Mouse (Mus musculus) cerebellum, postnatal 10 days (tissue): ENCODE measurements around the gene Gkap1.
A peak's percentile ranks its signal among the peaks of the same experiment; 100 is the strongest.

Experiments
- DNase-seq, 2 experiments: peaks; one replicate each; pipeline ENCODE4 v3.0.0; 2021; ENCODE audit warnings: mixed read lengths in 2 of 2

Gkap1 gene

DNA sequence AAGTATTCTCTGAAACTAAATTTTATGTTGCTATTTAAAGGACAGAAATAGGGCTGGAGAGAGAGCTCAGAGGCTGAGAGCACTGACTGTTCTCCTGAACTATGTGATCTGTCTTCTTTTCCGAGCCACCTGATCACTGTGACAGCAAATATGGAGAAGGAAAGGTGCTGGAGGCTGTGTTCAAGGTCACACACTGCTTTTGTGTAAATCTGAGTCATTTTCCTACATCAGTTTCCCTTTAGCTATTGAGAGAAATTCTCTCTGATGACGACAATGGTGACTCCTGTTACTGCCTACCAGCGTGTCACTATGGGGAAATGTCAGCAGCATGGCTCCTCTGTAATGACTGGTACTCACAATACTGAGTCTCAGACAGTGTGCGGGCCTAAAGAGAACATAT, 13.8 kb downstream of the Gkap1 start:
- DNase-seq, result no peak

DNA sequence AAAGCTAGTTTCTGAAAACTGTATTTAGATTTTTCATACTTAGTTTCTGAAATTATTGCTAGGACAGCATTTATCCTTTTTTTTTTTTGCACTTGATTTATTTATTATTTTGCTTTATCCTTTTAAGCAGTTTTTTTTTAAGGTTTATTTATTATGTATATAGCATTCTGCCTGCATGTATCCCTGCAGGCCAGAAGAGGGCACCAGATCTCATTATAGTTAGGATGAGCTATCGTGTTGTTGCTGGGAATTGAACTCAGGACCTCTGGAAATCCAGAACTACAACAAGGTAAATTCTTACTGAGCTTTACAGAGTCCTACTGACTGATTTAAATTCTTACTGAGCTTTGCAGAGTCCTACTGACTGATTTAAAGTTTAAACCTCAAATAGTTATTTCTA, 22.2 kb downstream of the Gkap1 start:
- no peak for DNase-seq

DNA sequence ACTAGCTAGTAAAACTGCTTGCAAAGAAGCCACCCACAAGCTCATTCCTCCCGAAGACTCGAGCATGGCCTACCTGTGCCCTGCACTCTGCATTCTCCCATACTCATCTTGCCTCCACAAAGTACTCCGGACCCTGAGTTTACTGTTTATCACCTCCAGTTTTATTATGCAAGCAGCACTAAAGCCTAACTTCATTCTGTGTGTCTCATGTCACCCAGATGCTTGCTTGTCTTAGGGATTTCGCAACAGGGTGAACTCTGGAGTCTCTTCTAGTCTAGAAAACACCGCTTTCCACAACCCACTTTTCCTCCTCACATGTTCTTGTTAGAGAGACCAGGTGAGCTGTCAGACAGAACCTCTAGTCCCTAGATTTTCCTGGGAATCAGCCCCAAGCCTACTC, 26.5 kb downstream of the Gkap1 start:
- DNase-seq, result no peak

DNA sequence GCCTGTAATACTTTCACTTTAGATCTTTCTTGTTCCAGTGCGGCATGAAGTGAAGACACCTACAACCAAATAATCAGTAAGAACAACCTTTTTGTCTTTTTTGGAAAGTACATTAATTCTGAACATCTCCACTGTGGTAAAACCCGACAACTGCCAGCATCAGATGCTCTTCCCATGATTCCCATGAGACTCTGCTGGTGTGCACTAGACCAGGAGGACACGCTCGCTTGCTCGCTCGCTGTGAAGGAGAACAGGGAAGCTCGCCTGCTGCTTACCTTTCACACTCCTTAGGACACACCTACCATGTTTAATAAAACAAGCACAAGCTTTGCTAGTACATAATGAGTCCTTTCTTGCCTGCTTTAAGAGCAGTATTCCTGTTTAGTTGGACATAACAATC, 39.0 kb downstream of the Gkap1 start:
- no peak for DNase-seq

DNA sequence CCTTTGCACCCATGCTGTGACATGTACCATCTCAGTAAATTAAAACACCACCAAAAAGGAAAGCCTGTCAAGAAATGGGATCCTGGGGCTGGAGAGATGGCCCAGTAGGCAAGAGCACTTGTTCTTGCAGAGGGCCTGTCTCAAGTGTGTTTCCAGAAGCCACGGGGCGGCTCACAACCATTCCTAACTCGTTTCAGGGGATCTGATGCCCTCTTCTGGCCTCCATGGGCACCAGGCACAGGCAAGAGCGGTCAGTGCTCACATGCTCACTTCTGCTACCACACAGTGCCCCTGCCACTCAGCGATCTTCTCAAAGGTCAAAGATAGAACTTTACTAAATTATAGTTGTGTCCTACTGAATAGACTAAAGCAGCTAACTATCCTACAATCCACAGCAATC, 42.9 kb downstream of the Gkap1 start:
- DNase-seq, result peak; percentile 71 to 72

DNA sequence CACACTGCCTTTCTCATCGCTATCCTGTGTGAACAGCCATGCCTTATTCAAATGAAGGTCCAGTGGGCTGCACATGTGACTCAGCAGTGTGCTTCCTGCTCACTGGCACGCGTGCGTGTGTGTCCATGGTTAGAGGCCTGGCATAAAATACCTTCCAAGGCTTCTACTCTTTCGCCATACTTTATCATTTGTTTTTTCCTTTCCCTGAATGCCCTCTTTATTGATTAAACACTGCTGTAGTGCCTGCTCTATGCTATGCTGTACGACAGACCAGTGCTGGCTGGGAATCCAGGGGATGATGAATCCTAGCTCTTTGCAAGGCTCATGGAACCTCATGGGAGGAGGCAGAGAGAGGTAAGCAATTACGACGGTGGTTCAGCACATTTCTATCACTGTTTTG, 43.4 kb downstream of the Gkap1 start:
- DNase-seq, result no peak

DNA sequence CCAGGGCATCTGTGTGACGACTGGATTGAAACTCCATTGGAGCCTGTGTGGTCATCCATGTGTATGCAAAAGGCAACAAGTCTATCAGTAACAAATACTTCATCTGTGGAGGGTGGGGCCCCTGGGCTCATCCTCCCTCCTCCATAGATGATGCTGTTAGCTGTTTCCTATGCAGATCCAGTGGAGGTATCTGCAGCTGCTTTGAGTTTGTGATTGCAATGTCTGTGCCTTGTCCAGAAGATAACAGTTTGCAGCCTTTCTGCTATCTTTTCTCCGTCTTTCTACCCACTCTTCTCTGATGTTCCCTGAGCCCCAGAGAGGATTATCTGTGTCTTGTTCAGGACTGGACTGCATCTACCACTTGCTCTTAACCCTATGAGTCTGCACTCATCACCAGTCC, 46.9 kb downstream of the Gkap1 start:
- DNase-seq, result no peak

DNA sequence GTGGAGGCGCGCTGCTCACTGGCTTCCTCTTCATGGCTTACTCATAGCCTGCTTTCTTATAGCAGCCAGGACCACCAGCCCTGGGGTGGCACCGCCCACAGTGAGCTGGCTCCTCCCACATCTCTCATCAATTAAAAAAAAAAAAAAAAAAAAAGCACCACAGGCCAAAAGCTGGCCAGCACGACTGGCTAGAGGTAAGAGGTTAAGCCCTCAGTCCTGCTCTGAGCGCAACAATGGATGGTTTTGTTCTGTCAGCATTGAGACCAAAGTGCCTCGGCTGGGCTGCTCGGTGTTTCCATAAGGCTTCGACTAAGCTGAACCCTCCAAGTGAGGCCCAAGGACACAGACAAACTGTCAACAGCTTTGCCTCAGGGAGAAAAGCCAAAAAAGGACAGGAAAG, 49.8 kb downstream of the Gkap1 start:
- no peak for DNase-seq

DNA sequence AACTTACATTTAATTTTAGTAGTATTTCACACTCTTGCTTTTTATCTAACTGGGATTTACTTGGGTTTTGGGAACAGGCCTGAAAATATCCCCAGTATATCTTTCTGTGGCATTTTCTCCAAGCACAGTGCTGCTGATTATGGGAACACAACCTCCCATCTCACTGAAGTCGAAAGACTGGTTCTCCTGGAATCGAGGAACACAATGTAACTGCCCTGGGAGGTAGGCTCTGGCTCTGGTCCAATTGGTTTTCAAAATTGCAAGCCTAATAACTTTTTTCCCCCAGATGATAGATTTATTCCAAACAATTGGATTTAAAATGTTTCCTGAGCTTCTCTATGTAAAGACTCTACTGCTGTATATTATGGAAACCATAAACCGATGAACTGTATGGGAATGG, 55.3 kb downstream of the Gkap1 start:
- no peak for DNase-seq

DNA sequence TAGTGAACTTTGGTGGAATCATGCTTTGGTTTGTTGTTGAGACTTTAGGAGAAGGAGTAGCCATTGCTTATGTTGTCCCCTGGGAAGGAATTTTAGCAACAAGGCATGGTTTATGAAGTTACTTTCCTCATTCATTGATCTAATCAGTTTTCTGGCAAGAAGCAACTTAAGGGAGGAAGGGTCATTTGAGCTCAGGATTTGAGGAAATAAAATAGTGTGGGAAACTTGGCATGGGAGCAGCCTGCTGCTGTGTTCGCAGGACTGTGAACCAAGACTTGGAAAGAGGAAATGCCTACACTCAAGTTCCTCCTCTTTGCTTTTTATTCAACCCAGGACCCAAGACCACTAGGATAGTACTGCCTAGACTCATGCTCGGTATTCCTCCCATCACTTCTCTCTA, 58.0 kb downstream of the Gkap1 start:
- no peak for DNase-seq

DNA sequence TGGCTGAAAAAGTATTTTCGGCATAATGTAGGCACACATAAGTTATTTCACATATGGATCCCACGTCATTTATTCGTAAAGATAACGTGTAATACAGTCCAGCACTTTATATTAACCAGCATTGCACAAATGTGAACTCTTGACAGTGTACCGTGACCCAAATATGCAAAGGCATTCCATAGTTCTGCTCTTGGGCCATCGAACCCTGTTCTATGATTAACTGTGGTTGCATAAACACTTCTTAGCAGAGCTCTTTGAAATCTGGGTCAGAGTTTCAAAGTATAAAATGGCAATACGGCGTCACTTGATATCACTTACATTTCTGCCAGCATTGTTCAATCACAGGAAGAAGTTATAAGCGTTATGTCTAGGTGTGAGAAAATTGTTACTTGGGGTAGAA, 59.1 kb downstream of the Gkap1 start:
- no peak for DNase-seq

DNA sequence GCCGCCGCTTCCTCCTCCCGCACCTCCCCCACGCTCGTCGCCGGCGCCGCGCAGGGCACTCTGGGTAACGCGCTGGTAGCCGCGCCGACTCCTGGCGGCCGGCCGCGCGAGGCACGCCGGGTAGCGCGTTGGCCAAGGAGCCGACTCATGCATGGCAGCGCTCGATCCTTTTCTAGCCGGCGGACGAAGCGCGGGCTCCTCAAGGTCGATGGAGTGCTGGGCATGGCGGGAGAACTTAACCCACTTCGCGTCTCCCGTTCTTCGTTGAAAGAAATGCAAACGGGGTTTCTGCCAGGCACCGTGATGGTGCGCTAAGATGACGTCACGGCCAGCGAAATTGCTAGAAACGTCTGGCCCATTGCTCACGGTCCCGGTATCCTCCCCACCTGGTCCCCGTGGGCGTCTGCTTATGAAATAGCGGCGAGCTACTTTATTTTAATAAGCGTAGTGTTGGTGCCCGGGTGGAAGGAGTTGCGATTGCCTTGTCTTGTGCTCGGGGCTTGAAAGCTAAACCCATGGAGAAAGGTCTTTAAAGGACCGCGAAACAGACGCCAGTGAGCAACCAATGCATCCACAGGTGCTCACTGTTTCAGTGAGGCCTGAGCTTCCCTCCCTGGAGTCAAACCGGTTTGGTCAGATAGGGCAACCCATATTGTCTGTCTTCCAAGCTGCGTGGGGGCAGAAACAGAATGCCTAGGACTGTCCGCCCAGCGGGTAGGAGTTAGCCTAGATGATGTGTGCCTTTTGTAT, 59.7 kb downstream of the Gkap1 start, which contains the start of gene Ubqln1:
Gene Ubqln1, minus strand, starts transcription at position 62 of the 750 bp plus-strand sequence.
- peak; percentile 95 for DNase-seq

DNA sequence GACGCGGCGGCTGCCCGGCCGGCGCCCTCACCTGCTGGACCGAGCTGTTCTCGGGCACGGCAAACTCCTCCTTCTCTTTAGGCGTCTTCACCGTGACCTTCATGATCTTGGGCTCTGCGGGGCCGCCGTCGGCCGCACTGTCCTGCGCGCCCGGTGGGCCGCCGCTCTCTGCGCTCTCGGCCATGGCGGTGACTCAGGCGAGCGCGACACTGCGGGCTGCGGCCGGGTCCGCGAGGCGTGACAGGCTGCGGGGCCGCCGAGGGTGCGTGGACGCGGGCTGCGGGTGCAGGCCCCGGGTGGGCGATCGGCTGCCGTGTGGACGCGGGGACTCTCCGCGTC, 60.3 kb downstream of the Gkap1 start:
- no peak for DNase-seq

DNA sequence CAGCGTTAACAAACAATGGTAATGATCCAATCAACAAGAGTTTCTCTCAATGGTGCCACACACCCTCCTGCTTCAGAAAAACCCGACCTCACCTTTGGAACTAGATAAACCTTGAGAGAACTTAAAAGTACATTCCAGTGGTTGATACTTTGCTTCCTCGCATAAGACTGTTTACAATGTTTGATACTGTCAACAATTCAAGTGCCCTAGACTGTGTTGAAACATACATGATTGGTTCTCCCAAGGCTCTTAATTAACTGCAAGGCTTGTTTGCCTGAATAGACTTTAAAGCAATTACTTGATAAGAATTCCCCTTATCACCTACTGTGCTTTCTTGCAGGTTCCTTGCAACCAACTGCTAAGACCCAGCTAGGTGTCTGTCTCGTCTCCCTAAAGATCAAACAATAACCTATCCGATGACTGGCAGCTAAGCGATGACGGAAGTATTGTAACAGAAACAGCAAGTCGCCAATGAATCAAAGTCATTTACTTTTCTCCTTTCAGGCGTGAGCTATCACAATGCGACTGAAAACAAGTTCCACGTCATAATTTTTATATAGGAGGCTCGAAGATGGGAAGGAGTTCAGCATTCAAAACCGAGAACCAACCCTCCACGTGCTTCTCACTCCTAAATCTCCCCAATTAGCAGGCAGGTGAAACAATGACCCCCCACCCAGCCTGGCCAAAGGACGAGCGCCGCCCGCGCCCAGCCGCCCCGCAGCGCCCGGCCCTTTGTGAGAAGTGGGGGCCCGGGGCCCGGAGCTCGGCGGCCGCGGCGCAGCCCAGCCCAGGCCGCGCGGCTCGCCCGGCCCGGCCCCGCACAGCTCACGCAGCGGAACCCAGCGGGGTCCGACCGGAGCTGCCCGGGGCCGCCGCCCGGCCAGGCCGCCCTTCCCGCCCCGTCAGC, 60.9 kb downstream of the Gkap1 start:
- DNase-seq, result peak; percentile 49 to 55

DNA sequence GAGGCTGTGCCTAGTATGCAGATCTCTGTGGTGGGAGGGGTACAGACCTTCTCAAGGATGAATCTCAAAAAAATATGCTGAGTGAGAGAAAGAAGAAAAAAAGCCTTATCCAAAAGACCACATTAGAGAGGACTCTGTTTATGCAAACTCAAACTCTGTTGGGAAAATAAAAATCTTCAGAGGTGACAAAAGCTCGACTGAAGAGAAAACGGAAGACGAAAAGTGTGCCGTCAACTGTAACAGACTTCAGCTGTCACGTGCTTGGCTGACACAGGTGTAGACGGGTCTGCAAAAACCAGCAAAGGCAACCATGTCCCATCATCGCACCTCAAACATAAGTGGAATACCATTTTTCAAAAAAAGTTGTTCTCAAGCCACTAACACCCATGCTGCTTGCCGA, 61.7 kb downstream of the Gkap1 start:
- no peak for DNase-seq

DNA sequence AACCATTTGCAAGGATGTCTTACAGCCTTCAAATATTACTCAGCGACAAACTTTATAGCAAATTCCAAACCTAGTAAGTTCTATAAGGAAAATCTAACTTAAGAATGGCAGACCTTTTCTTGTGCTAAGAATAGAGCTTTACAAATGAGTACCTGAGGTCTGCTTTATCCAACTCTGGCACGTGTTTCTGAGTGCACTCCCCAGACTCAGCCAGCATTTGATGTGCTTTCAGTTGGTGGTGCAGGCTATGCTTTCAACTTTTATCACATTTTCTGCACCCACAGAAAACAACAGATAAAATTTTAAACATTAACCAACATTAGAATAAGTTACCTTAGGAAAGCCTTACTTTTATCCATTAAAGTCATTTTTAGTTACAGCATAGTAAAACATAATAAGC, 63.0 kb downstream of the Gkap1 start:
- DNase-seq, result no peak

DNA sequence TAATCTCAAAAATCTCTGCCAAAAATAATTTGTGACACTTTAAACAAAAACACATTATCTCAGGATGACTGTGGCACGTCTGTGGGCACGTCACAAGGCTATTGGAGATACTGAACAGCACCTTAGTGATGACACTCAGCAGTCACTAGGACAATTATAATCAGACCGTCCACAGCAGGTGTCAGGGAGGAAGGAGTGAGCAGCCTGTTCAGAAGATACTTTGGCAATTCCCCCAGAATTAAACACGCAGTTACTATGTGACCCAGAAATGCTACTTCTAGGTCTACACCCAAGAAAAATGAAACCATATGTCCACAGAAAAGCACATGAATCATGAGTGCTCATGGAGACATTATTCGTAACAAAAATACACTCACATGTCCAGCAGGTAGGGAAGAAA, 65.1 kb downstream of the Gkap1 start:
- peak; percentile 59 to 67 for DNase-seq

DNA sequence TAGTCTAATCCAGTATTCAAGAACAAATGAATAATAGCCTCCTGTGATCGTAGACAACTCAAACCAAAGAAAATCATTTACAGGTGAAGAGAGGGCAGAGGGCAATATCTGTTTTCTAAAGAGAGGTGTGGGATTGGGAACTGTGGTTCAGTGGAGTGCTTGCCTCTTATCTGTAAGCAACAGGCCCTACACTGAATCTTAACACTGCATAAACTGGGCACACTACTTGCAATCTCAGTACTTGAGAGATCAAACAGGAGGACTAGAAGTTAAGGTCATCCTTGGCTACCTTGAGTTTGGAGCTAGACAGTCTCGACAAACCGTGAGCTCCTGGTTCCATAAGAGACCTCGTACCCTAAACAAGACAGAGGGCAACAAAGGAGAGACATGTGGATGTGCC, 69.4 kb downstream of the Gkap1 start:
- no peak for DNase-seq

DNA sequence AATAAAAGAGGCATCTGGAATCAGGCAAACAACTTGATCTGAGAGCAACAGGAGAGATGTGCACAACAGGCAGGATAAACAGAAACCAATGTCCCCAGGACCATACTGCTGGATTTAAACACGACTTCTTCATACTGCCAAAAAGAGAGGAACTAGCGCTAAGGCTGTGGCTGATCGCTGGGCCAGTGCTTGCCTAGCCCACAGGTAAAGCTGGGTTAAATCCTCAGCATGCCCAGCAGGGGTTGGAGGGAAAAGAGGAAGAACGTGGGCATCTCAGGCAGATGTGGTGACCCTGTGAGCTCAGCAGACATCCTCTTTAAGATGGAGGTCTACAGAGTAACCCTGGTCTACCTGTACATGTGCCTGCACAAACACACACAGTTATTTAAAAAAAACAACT, 70.5 kb downstream of the Gkap1 start:
- no peak for DNase-seq

DNA sequence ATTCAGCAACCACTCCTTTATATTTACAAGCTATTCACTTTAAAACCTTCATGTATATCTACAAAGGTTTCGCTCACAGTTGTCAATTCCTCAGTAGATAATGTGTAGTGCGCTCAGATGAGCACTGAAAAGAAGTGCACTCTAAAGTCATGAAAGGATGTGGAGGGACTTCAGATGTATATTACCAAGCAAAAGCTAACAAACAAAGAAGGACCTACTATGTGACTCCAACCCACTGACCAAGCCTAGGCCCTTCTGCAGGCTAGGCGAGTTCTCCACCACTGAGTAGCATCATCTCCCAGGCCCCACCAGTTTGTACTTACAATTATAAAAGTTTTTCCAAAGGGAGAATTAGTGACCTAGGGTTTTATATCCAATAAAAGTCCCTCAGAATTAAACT, 71.3 kb downstream of the Gkap1 start:
- DNase-seq, result no peak

DNA sequence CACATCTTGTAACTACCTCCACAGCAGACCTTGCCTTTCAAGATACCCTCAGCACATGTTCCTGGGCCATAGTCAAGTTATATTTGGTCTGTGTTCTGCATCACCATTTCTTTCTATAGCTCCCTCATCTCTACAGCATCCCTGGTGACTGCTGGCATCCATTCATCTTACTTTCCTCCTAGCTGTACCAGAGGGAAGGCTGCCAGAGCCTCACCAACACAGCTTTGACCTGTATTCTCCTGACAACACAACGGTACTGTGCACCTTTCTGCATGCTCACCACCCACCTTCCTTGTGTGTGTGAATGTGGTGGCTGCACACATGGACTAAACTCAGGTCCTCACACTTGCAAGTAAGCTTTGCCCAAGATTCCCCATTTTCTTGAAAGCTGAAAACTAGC, 72.6 kb downstream of the Gkap1 start:
- peak; percentile 52 to 57 for DNase-seq

DNA sequence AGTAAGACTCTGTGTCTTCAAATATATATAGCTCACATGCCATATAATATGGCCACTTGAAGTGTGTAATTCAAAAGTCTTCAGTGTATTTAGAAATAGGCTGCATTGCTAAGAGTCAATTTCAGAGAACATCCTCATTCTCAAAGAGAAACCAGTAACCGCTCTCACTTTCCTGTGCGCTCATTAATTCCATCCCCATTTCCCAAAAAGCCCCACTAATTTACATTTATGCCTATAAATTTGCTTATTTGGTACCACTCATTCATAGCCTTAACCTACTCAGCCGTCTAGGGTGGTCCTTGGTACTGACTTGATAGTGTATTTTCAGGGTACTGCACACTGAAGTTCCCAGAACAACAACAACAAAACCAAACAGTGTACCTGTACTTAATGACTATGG, 73.6 kb downstream of the Gkap1 start:
- no peak for DNase-seq

DNA sequence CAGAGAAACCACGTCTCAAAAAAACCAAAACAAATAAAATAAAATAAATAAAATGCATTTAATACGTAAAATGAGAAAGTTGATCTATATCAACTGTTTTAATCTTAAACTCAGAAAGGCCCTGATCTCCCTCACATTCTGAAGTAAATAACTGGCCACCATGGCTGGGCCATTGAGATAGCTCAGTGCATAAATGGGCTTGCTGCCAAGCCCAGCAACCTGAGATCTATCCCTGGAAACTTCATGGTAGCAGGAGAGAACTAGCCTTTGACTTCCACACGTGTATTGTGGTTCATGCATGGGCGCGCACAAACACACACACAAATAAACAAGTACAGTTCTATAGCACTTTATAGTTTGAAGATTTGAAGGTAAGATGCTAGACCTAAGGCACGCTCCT, 74.2 kb downstream of the Gkap1 start:
- no peak for DNase-seq

DNA sequence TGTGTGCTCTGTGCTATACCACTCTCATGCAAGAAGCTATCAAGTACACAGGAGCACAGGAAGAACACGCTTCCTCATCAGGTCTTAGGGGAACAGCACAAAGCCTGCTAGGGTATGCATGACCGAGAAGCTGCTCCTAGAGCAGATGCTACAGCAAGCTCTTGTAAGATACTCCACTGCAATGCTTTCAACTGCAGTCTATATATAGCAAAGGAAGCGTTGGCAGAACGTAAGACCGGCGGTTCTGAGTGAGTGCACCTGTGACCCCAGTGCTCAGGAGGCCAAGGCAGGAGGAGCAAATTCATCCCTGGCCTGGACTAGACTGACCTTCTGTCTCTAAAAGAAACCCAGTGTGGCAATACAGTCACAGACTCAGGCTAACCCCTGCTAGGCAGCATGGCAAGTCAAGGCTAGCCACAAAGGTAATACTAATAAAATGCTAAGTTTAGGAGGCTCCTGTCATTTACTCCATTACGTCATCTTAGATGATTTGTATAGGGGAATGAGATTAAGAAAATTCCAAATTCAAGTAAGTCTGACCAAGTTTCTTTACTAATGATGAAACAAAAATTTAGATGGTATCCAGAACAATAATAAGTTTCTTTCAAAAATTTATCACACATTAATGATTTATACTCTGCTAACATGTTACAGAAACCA, 77.4 kb downstream of the Gkap1 start:
- DNase-seq, result no peak
